In genomic region chr4:135166413-135167225, GRCm38 (mm10) we compare ENCODE assay signal across 9 mouse cellular contexts. TPM values are rescaled to one million over a fixed set of nuclear protein-coding genes. Genes with fewer than 3 reads are reported as not detected.
A peak's percentile ranks its signal among the peaks of the same experiment; 100 is the strongest.
DNase-seq lines count a peak whose midpoint lies in the region; ATAC-seq and TF ChIP-seq lines count a peak whose summit lies in the region.
"Had no signal": no experiment of that assay in that cellular context is flagged by ENCODE, and none has a peak within 500 bp of the region (broad histone marks: within the 10 kb centered on the region; RNA-seq: fewer than 3 reads in every experiment).

No protein-coding gene starts in this region.

- no peaks in the 10 kb centered on the region for H3K9me3 ChIP-seq in forebrain, embryonic 12.5 days
- H3K9me3 ChIP-seq in liver, embryonic 11.5 days (ENCODE audit: control insufficient read depth, low read length), result no peaks in the 10 kb centered on the region
- no peaks in the 10 kb centered on the region for H3K9me3 ChIP-seq in stomach, embryonic 16.5 days (replicated peaks; ENCODE audit: control insufficient read depth, low read length)

- WGBS in forebrain, embryonic 12.5 days, result 3% methylated on average over 23 of the region's 23 CpGs
- WGBS in liver, embryonic 11.5 days, result 24% methylated on average over 23 of the region's 23 CpGs
- 10% methylated on average over 23 of the region's 23 CpGs for WGBS in stomach, embryonic 16.5 days

- H3K9ac ChIP-seq in forebrain, embryonic 12.5 days, result peak overlapping the region; percentile 38; the same call in 1 of the 2 replicates
- H3K9ac ChIP-seq in liver, embryonic 11.5 days (ENCODE audit: low read depth, low read length), result peak overlapping the region; percentile 51
- H3K9ac ChIP-seq in stomach, embryonic 16.5 days (ENCODE audit: low read length), result no peak overlapping the region; the same call in 1 of the 2 replicates

- peak overlapping the region; percentile 42 for H3K4me2 ChIP-seq in forebrain, embryonic 12.5 days
- H3K4me2 ChIP-seq in liver, embryonic 11.5 days, result peak overlapping the region; percentile 42
- H3K4me2 ChIP-seq in stomach, embryonic 16.5 days (ENCODE audit: low read depth, low read length), result no peak overlapping the region

- peaks cover 21% of the 10 kb centered on the region for H3K4me1 ChIP-seq in forebrain, embryonic 12.5 days
- peaks cover 33% of the 10 kb centered on the region for H3K4me1 ChIP-seq in liver, embryonic 11.5 days (replicated peaks; ENCODE audit: control insufficient read depth, insufficient read depth, low read length)
- H3K4me1 ChIP-seq in stomach, embryonic 16.5 days (ENCODE audit: control insufficient read depth, insufficient read depth, low read length), result peaks cover 10% of the 10 kb centered on the region

- no peak for TF ChIP-seq CTCF in gastrocnemius, adult 2 months (IDR thresholded peaks at IDR 0.05)

- peak; percentile 33 for DNase-seq in thymus, postnatal 14 days
- DNase-seq in thymus, postnatal 10 days (ENCODE audit: low spot score in 2 of 2), result no peak
- peak; percentile 52 for DNase-seq in liver, embryonic 11.5 days (ENCODE audit: low spot score)
- no peak for DNase-seq in left cerebral cortex, adult 8-10 months (ENCODE audit: low spot score in 2 of 2)
- DNase-seq in spleen, postnatal 14 days (ENCODE audit: low spot score in 2 of 2), result no peak
- no peak for DNase-seq in gastrocnemius, adult 2 months
- DNase-seq: adrenal gland, adult 2 months had no signal

- intact Hi-C loops in gastrocnemius, adult 2 months (cut with DNase I), result no loop called here

- H3K27ac ChIP-seq in forebrain, embryonic 12.5 days, result peak overlapping the region; percentile 73
- no peak overlapping the region for H3K27ac ChIP-seq in liver, embryonic 11.5 days (ENCODE audit: low read depth, low read length)
- no peak overlapping the region for H3K27ac ChIP-seq in stomach, embryonic 16.5 days (ENCODE audit: low read length)
- H3K27ac ChIP-seq in gastrocnemius, adult 2 months, result no peak overlapping the region

- peaks cover 81% of the 10 kb centered on the region for H3K27me3 ChIP-seq in forebrain, embryonic 12.5 days
- peaks cover 57% of the 10 kb centered on the region for H3K27me3 ChIP-seq in liver, embryonic 11.5 days (replicated peaks; ENCODE audit: control insufficient read depth, insufficient read depth, low read length)
- 0 out of 2 replicates have a peak, but pooled peaks cover 2% of the 10 kb centered on the region for H3K27me3 ChIP-seq in stomach, embryonic 16.5 days (ENCODE audit: control insufficient read depth, insufficient read depth, low read length)

- peak overlapping the region; percentile 13 for H3K4me3 ChIP-seq in forebrain, embryonic 12.5 days (replicated peaks)
- 0 out of 2 replicates have a peak overlapping the region, but pooled peaks have one; percentile 3 for H3K4me3 ChIP-seq in liver, embryonic 11.5 days (ENCODE audit: low read depth, low read length)
- H3K4me3 ChIP-seq in stomach, embryonic 16.5 days (replicated peaks; ENCODE audit: low read length), result no peak overlapping the region
- no peak overlapping the region for H3K4me3 ChIP-seq in gastrocnemius, adult 2 months

- H3K36me3 ChIP-seq in forebrain, embryonic 12.5 days (replicated peaks), result no peaks in the 10 kb centered on the region
- no peaks in the 10 kb centered on the region for H3K36me3 ChIP-seq in liver, embryonic 11.5 days (ENCODE audit: control insufficient read depth, insufficient read depth, low read length)
- H3K36me3 ChIP-seq in stomach, embryonic 16.5 days (ENCODE audit: control insufficient read depth, insufficient read depth, low read length), result no peaks in the 10 kb centered on the region

- ATAC-seq in forebrain, embryonic 12.5 days (ENCODE audit: low FRiP score), result peak; percentile 74
- ATAC-seq in liver, embryonic 11.5 days (replicated peaks; ENCODE audit: low FRiP score), result no peak
- peak; percentile 17; the same call in 1 of the 2 replicates for ATAC-seq in stomach, embryonic 16.5 days (ENCODE audit: insufficient read depth, low FRiP score)

RNA-seq across cellular contexts. Expression of gene Runx3, which starts 46.2 kb away (rescaled TPM):
- 0.05 and 0.09 TPM in 2 replicates for polyA plus RNA-seq in forebrain, embryonic 12.5 days (2016; fragmentation: Nextera tagmentation; extraction: Ambion mirVana)
- 0.71 and 0.82 TPM in 2 replicates for polyA plus RNA-seq in liver, embryonic 11.5 days (2014; fragmentation: Nextera tagmentation; extraction: Ambion mirVana)
- 0.24 and 0.54 TPM in 2 replicates for polyA plus RNA-seq in stomach, embryonic 16.5 days (2015; fragmentation: Nextera tagmentation; extraction: Ambion mirVana)
- total RNA-seq in left cerebral cortex, adult 8-10 months (2022), result under 1 TPM in 2 of 4 experiments, not detected in 2; 0.27 to 0.30 TPM
- total RNA-seq in gastrocnemius, adult 2 months (2021), result under 1 TPM in 1 of 2 experiments, not detected in 1; 0.17 TPM

Comparison
In these comparisons a context has a peak if more than half of its experiments do, and no peak if none do; other contexts are left out.
1. DNase-seq: peak in thymus, postnatal 14 days (single experiment) and liver, embryonic 11.5 days (single experiment); none in thymus, postnatal 10 days (0 of 2), left cerebral cortex, adult 8-10 months (0 of 2), spleen, postnatal 14 days (0 of 2) and gastrocnemius, adult 2 months (single experiment).
2. H3K4me3 ChIP-seq: peak in forebrain, embryonic 12.5 days (single experiment) and liver, embryonic 11.5 days (single experiment); none in stomach, embryonic 16.5 days (single experiment) and gastrocnemius, adult 2 months (single experiment).